ENCODE assay signal across 17 mouse cellular contexts in the genomic region with DNA sequence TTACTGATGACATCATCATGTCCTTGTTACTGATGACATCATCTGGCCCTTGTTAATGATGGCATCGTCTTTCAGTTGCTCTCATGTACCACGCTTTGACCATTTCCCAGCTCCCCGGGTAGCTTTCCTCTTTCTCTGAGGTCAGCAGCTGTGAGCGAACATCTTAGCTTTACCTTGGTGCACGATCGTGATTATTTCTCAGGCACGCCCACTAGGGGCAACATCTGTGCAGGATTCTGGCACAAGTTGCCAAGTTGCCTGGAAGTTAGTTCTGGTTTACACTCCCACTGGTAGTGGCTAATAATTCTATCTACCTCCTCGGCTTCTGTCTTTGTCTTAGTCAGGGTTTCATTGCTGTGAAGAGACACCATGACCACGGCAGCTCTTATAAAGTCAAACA. TPM values are rescaled to one million over a fixed set of nuclear protein-coding genes. Genes with fewer than 3 reads are reported as not detected.
DNase-seq lines count a peak whose midpoint lies in the region; ATAC-seq and TF ChIP-seq lines count a peak whose summit lies in the region.
"Had no signal": no experiment of that assay in that cellular context is flagged by ENCODE, and none has a peak within 500 bp of the region (broad histone marks: within the 10 kb centered on the region; RNA-seq: fewer than 3 reads in every experiment).

No protein-coding gene starts in this region.

- no peaks in the 10 kb centered on the region for H3K27me3 ChIP-seq in kidney, postnatal 0 days (ENCODE audit: insufficient read depth, low read length)
- H3K27me3 ChIP-seq in kidney, embryonic 16.5 days (ENCODE audit: insufficient read depth, low read length) = no peaks in the 10 kb centered on the region
- H3K27me3 ChIP-seq in MEL (ENCODE audit: control insufficient read depth in 1 of 2, insufficient read depth in 2 of 2, low read length in 2 of 2) = no peaks in the 10 kb centered on the region
- no peaks in the 10 kb centered on the region for H3K27me3 ChIP-seq in liver, postnatal 0 days (ENCODE audit: insufficient read depth, low read length)
- H3K27me3 ChIP-seq: forebrain, embryonic 12.5 days; neural tube, embryonic 12.5 days; Patski; stomach, embryonic 15.5 days had no signal

- peaks cover 44% of the 10 kb centered on the region for H3K36me3 ChIP-seq in kidney, postnatal 0 days (ENCODE audit: insufficient read depth, low read length)
- peaks cover 64% of the 10 kb centered on the region for H3K36me3 ChIP-seq in kidney, embryonic 16.5 days (ENCODE audit: insufficient read depth, low read length)
- peaks cover 0 to 14% of the 10 kb centered on the region in 2 experiments; a peak in 2 of 4 replicates for H3K36me3 ChIP-seq in MEL (ENCODE audit: control insufficient read depth in 1 of 2, insufficient read depth in 2 of 2, low read length in 2 of 2)
- H3K36me3 ChIP-seq in liver, postnatal 0 days (replicated peaks; ENCODE audit: insufficient read depth, low read length) = peaks cover 89% of the 10 kb centered on the region

- peak; percentile 34; the same call in 1 of the 2 replicates for TF ChIP-seq CTCF in kidney, postnatal 0 days (IDR thresholded peaks at IDR 0.05; ENCODE audit: low read depth)
- 0 out of 6 replicates have a peak, but pooled peaks of 1 of the 3 experiments have one; percentile 8 for TF ChIP-seq CTCF in MEL (IDR thresholded peaks at IDR 0.05 in 2 of 3, conservative IDR thresholded peaks at IDR 0.05 in 1 of 3; ENCODE audit: control insufficient read depth in 1 of 3, insufficient read depth in 1 of 3, low read depth in 2 of 3, low read length in 3 of 3, poor library complexity in 1 of 3, severe bottlenecking in 1 of 3)
- TF ChIP-seq CTCF in liver, postnatal 0 days (IDR thresholded peaks at IDR 0.05; ENCODE audit: low read depth) = peak; percentile 59

- no peak overlapping the region for H3K9ac ChIP-seq in kidney, postnatal 0 days (ENCODE audit: low read depth, low read length)
- no peak overlapping the region for H3K9ac ChIP-seq in kidney, embryonic 16.5 days (replicated peaks; ENCODE audit: low read length)
- no peak overlapping the region for H3K9ac ChIP-seq in MEL (ENCODE audit: control insufficient read depth, low read depth, low read length, poor library complexity, severe bottlenecking)
- H3K9ac ChIP-seq in liver, postnatal 0 days (replicated peaks) = 0 out of 2 replicates have a peak overlapping the region, but pooled peaks have one; percentile 41
- H3K9ac ChIP-seq: forebrain, embryonic 12.5 days; neural tube, embryonic 12.5 days; stomach, embryonic 15.5 days had no signal

- DNase-seq in kidney, postnatal 0 days (ENCODE audit: low spot score) = no peak
- no peak for DNase-seq in MEL (ENCODE audit: low read depth, low spot score)
- peak; percentile 42 for DNase-seq in liver, postnatal 0 days
- DNase-seq in right cerebral cortex, adult 2 months (ENCODE audit: low spot score in 2 of 2) = no peak
- no peak for DNase-seq in ovary, adult 18-20 months (ENCODE audit: low spot score)
- DNase-seq: cerebellum, adult 18-20 months; heart, adult 11 months; heart, postnatal 14 days had no signal

- no peaks in the 10 kb centered on the region for H3K9me3 ChIP-seq in kidney, postnatal 0 days (replicated peaks; ENCODE audit: low read length)
- H3K9me3 ChIP-seq in kidney, embryonic 16.5 days (ENCODE audit: low read length) = no peaks in the 10 kb centered on the region
- H3K9me3 ChIP-seq in MEL (replicated peaks; ENCODE audit: insufficient read depth, low read length) = no peaks in the 10 kb centered on the region
- H3K9me3 ChIP-seq in liver, postnatal 0 days (ENCODE audit: low read length) = no peaks in the 10 kb centered on the region
- H3K9me3 ChIP-seq: forebrain, embryonic 12.5 days; neural tube, embryonic 12.5 days; stomach, embryonic 15.5 days had no signal

- H3K4me1 ChIP-seq in kidney, postnatal 0 days (replicated peaks; ENCODE audit: insufficient read depth, low read length) = no peaks in the 10 kb centered on the region
- H3K4me1 ChIP-seq in kidney, embryonic 16.5 days (ENCODE audit: insufficient read depth, low read length) = no peaks in the 10 kb centered on the region; the same call in 1 of the 2 replicates
- peaks cover 5 to 15% of the 10 kb centered on the region in 2 experiments for H3K4me1 ChIP-seq in MEL (ENCODE audit: control insufficient read depth in 1 of 2, insufficient read depth in 2 of 2, low read length in 2 of 2)
- H3K4me1 ChIP-seq in liver, postnatal 0 days (ENCODE audit: insufficient read depth) = peaks cover 36% of the 10 kb centered on the region
- H3K4me1 ChIP-seq: forebrain, embryonic 12.5 days; neural tube, embryonic 12.5 days; stomach, embryonic 15.5 days had no signal

- no peak overlapping the region for H3K4me3 ChIP-seq in kidney, postnatal 0 days (replicated peaks; ENCODE audit: low read depth, low read length)
- H3K4me3 ChIP-seq in kidney, embryonic 16.5 days (ENCODE audit: low read length) = no peak overlapping the region
- H3K4me3 ChIP-seq in MEL (ENCODE audit: control insufficient read depth in 1 of 2, insufficient read depth in 1 of 2, low read depth in 2 of 2, low read length in 2 of 2) = no peak overlapping the region
- H3K4me3 ChIP-seq in liver, postnatal 0 days (ENCODE audit: low read depth, low read length) = no peak overlapping the region
- H3K4me3 ChIP-seq: forebrain, embryonic 12.5 days; neural tube, embryonic 12.5 days; stomach, embryonic 15.5 days had no signal

- no peak for TF ChIP-seq RAD21 in MEL (IDR thresholded peaks at IDR 0.05; ENCODE audit: low read depth, low read length)

- ATAC-seq in kidney, postnatal 0 days (replicated peaks; ENCODE audit: low FRiP score, low read depth) = no peak
- no peak for ATAC-seq in kidney, embryonic 16.5 days (ENCODE audit: low FRiP score, low TSS enrichment)
- ATAC-seq in erythroblast, adult 5-6 weeks (replicated peaks; ENCODE audit: low FRiP score, poor library complexity, severe bottlenecking) = peak; percentile 36; the same call in 1 of the 2 replicates
- no peak for ATAC-seq in liver, postnatal 0 days
- ATAC-seq: Patski had no signal

- no peak for TF ChIP-seq POLR2A in MEL (IDR thresholded peaks at IDR 0.05; ENCODE audit: control insufficient read depth in 1 of 2, insufficient read depth in 1 of 2, low read depth in 1 of 2, low read length in 2 of 2, poor library complexity in 1 of 2)

- 81% methylated on average over 9 of the region's 9 CpGs for WGBS in kidney, postnatal 0 days
- WGBS in kidney, embryonic 16.5 days = 88% methylated on average over 9 of the region's 9 CpGs
- 81% methylated on average over 9 of the region's 9 CpGs for WGBS in liver, postnatal 0 days (ENCODE audit: insufficient replicate concordance)

- no peaks in the 10 kb centered on the region for H3K79me2 ChIP-seq in MEL (ENCODE audit: control insufficient read depth, insufficient read depth, low read length, poor library complexity)

- TF ChIP-seq EP300 in MEL (IDR thresholded peaks at IDR 0.05; ENCODE audit: low read depth in 1 of 2, low read length in 2 of 2) = no peak
- no peak for TF ChIP-seq EP300 in liver, postnatal 0 days (IDR thresholded peaks at IDR 0.05; ENCODE audit: low read depth)

- H3K27ac ChIP-seq in kidney, postnatal 0 days = no peak overlapping the region
- H3K27ac ChIP-seq in kidney, embryonic 16.5 days (ENCODE audit: low read length) = no peak overlapping the region
- no peak overlapping the region for H3K27ac ChIP-seq in MEL (ENCODE audit: control insufficient read depth, low read depth, low read length)
- H3K27ac ChIP-seq in liver, postnatal 0 days (ENCODE audit: low read depth) = peak overlapping the region; percentile 93
- H3K27ac ChIP-seq: forebrain, embryonic 12.5 days; neural tube, embryonic 12.5 days; stomach, embryonic 15.5 days had no signal

- H3K4me2 ChIP-seq in kidney, postnatal 0 days (ENCODE audit: low read length) = no peak overlapping the region
- H3K4me2 ChIP-seq in kidney, embryonic 16.5 days (replicated peaks; ENCODE audit: low read depth, low read length) = no peak overlapping the region
- peak overlapping the region; percentile 24; the same call in 1 of the 2 replicates for H3K4me2 ChIP-seq in liver, postnatal 0 days (ENCODE audit: low read depth, low read length)
- H3K4me2 ChIP-seq: forebrain, embryonic 12.5 days; neural tube, embryonic 12.5 days; stomach, embryonic 15.5 days had no signal

TF ChIP-seq in MEL, 35 proteins besides CTCF, POLR2A, EP300 and RAD21:
- TF ChIP-seq ETS1 (IDR thresholded peaks at IDR 0.05; ENCODE audit: low read depth, low read length) = 0 out of 2 replicates have a peak, but pooled peaks have one; percentile 3
- TF ChIP-seq KAT2A (conservative IDR thresholded peaks at IDR 0.05; ENCODE audit: low read depth, low read length) = no peak
TF ChIP-seq in MEL: peak in this region for 1.

RNA-seq across cellular contexts. Expression of a gene that starts 26.2 kb away (rescaled TPM):
- polyA plus RNA-seq in kidney, postnatal 0 days (2015; fragmentation: Nextera tagmentation; extraction: Ambion mirVana) = not detected in 2 replicates
- 0.08 TPM in 1 of 2 replicates, not detected in the other for polyA plus RNA-seq in kidney, embryonic 16.5 days (2015; fragmentation: Nextera tagmentation; extraction: Ambion mirVana)
- 0.08 TPM in 1 of 2 replicates, not detected in the other for total RNA-seq in MEL (2012; rRNA removed)
- polyA plus RNA-seq in MEL (2012; ENCODE audit: insufficient read depth in 1 of 2, insufficient read length in 2 of 2, low read depth in 1 of 2, low replicate concordance in 2 of 2, missing spikeins in 1 of 2) = under 1 TPM in 1 of 2 experiments, not detected in 1; 0.38 TPM
- 0.19 TPM in 1 of 2 replicates, not detected in the other for total RNA-seq in erythroblast, adult 5-6 weeks (2015; ENCODE audit: low replicate concordance)
- 0.68 TPM in 1 of 2 replicates, not detected in the other for total RNA-seq in erythroblast, adult 5-6 weeks (2017; ENCODE audit: low replicate concordance)
- 0.09 and 0.16 TPM in 2 replicates for polyA plus RNA-seq in liver, postnatal 0 days (2015; fragmentation: Nextera tagmentation; extraction: Ambion mirVana)
- total RNA-seq: common myeloid progenitor, adult 5-6 weeks; heart, postnatal 14 days; liver, adult 2 months had no signal
- polyA plus RNA-seq: forebrain, embryonic 12.5 days; kidney, embryonic 14.5 days; liver, adult 2 months; neural tube, embryonic 12.5 days; Patski had no signal

RNA-seq across cellular contexts. Expression of a gene that starts 31.1 kb away (rescaled TPM):
- 7.1 and 8.3 TPM in 2 replicates for polyA plus RNA-seq in kidney, postnatal 0 days (2015; fragmentation: Nextera tagmentation; extraction: Ambion mirVana)
- polyA plus RNA-seq in kidney, embryonic 16.5 days (2015; fragmentation: Nextera tagmentation; extraction: Ambion mirVana) = 9.9 and 11.0 TPM in 2 replicates
- total RNA-seq in MEL (2012; rRNA removed) = 1.7 and 2.5 TPM in 2 replicates
- 10 to 100 TPM in 1 of 2 experiments, not detected in 1; 23.7 TPM for polyA plus RNA-seq in MEL (2012; ENCODE audit: insufficient read depth in 1 of 2, insufficient read length in 2 of 2, low read depth in 1 of 2, low replicate concordance in 2 of 2, missing spikeins in 1 of 2)
- total RNA-seq in erythroblast, adult 5-6 weeks (2015; ENCODE audit: low replicate concordance) = 325 and 552 TPM in 2 replicates
- total RNA-seq in erythroblast, adult 5-6 weeks (2017; ENCODE audit: low replicate concordance) = 230 and 255 TPM in 2 replicates
- 33.9 and 35.6 TPM in 2 replicates for polyA plus RNA-seq in liver, postnatal 0 days (2015; fragmentation: Nextera tagmentation; extraction: Ambion mirVana)
